Mouse (Mus musculus): ENCODE results near the gene Thpo. TPM values are rescaled to one million over a fixed set of nuclear protein-coding genes. Genes with fewer than 3 reads are reported as not detected.

Gene Thpo
- total and polyA plus RNA-seq, 2 experiments from 2014 or later: 0.51 to 1.0 TPM

GRCm38 (mm10) chr16:20712889-20713288 is 21.4 kb downstream of the Thpo start:
- no peak for TF ChIP-seq CTCF (IDR thresholded peaks at IDR 0.05; ENCODE audit: low read depth)
- H3K4me2 ChIP-seq (ENCODE audit: low read depth): no peak overlapping the region
- WGBS: 91% methylated on average over 7 of the region's 7 CpGs
- DNase-seq (no peak), ATAC-seq (no peak)
- H3K27me3 ChIP-seq (ENCODE audit: insufficient read depth, low read length): no peaks in the 10 kb centered on the region
- peaks cover 24% of the 10 kb centered on the region for H3K36me3 ChIP-seq (ENCODE audit: insufficient read depth)
- no peak overlapping the region for H3K4me3 ChIP-seq (ENCODE audit: low read depth, low read length)
- peaks cover 11% of the 10 kb centered on the region for H3K4me1 ChIP-seq (ENCODE audit: insufficient read depth)
- no peak overlapping the region for H3K27ac ChIP-seq (ENCODE audit: low read depth, low read length)
- H3K9ac ChIP-seq: no peak overlapping the region
- H3K9me3 ChIP-seq (ENCODE audit: low read length): no peaks in the 10 kb centered on the region

- peaks cover 31% of the 10 kb centered on the region for H3K36me3 ChIP-seq (ENCODE audit: insufficient read depth)
- 74% methylated on average over 9 of the region's 9 CpGs for WGBS
Measured at GRCm38 (mm10) chr16:20712190-20712589, 22.1 kb downstream of the Thpo start.

GRCm38 (mm10) chr16:20710810-20711209 is 23.5 kb downstream of the Thpo start:
- 78% methylated on average over 4 of the region's 4 CpGs for WGBS
- no peak overlapping the region for H3K9ac ChIP-seq
- H3K4me1 ChIP-seq (ENCODE audit: insufficient read depth): peaks cover 11% of the 10 kb centered on the region
- ATAC-seq (no peak), DNase-seq (no peak)
- peaks cover 37% of the 10 kb centered on the region for H3K36me3 ChIP-seq (ENCODE audit: insufficient read depth)
- no peaks in the 10 kb centered on the region for H3K27me3 ChIP-seq (ENCODE audit: insufficient read depth, low read length)
- no peak overlapping the region for H3K27ac ChIP-seq (ENCODE audit: low read depth, low read length)
- no peaks in the 10 kb centered on the region for H3K9me3 ChIP-seq (ENCODE audit: low read length)
- no peak overlapping the region for H3K4me2 ChIP-seq (ENCODE audit: low read depth)
- peak; percentile 46 for TF ChIP-seq CTCF (IDR thresholded peaks at IDR 0.05; ENCODE audit: low read depth)
- no peak overlapping the region for H3K4me3 ChIP-seq (ENCODE audit: low read depth, low read length)

More at GRCm38 (mm10) chr16:20712190-20712589, 22.1 kb downstream of the Thpo start:
- no peak overlapping the region for H3K4me2 ChIP-seq (ENCODE audit: low read depth)
- no peak for DNase-seq
- H3K4me1 ChIP-seq (ENCODE audit: insufficient read depth): peaks cover 11% of the 10 kb centered on the region
- H3K9ac ChIP-seq: no peak overlapping the region
- no peak for TF ChIP-seq CTCF (IDR thresholded peaks at IDR 0.05; ENCODE audit: low read depth)
- H3K4me3 ChIP-seq (ENCODE audit: low read depth, low read length): no peak overlapping the region
- H3K27ac ChIP-seq (ENCODE audit: low read depth, low read length): no peak overlapping the region
- no peak for ATAC-seq
- no peaks in the 10 kb centered on the region for H3K9me3 ChIP-seq (ENCODE audit: low read length)
- no peaks in the 10 kb centered on the region for H3K27me3 ChIP-seq (ENCODE audit: insufficient read depth, low read length)

GRCm38 (mm10) chr16:20710370-20710769 is 23.9 kb downstream of the Thpo start:
- DNase-seq: no peak
- WGBS: 94% methylated on average over 11 of the region's 11 CpGs

GRCm38 (mm10) chr16:20708939-20709734 is 25.2 kb downstream of the Thpo start:
- ATAC-seq (peak; percentile 73), DNase-seq (peak; percentile 82)
- TF ChIP-seq CTCF (IDR thresholded peaks at IDR 0.05; ENCODE audit: low read depth): peak; percentile 85
- 73% methylated on average over 19 of the region's 19 CpGs for whole genome bisulfite sequencing
- Histone ChIP-seq H3K4me3 (ENCODE audit: low read depth, low read length) (no peak overlapping the region), H3K9ac (no peak overlapping the region), H3K4me1 (ENCODE audit: insufficient read depth) (no peaks in the 10 kb centered on the region), H3K36me3 (ENCODE audit: insufficient read depth) (peaks cover 37% of the 10 kb centered on the region), H3K9me3 (ENCODE audit: low read length) (no peaks in the 10 kb centered on the region), H3K4me2 (ENCODE audit: low read depth) (no peak overlapping the region), H3K27me3 (ENCODE audit: insufficient read depth, low read length) (no peaks in the 10 kb centered on the region), H3K27ac (ENCODE audit: low read depth, low read length) (no peak overlapping the region)

More at GRCm38 (mm10) chr16:20710370-20710769, 23.9 kb downstream of the Thpo start:
- Histone ChIP-seq H3K4me3 (ENCODE audit: low read depth, low read length) (no peak overlapping the region), H3K4me1 (ENCODE audit: insufficient read depth) (peaks cover 9% of the 10 kb centered on the region), H3K9ac (no peak overlapping the region), H3K27me3 (ENCODE audit: insufficient read depth, low read length) (no peaks in the 10 kb centered on the region), H3K27ac (ENCODE audit: low read depth, low read length) (no peak overlapping the region), H3K4me2 (ENCODE audit: low read depth) (no peak overlapping the region), H3K9me3 (ENCODE audit: low read length) (no peaks in the 10 kb centered on the region), H3K36me3 (ENCODE audit: insufficient read depth) (peaks cover 37% of the 10 kb centered on the region)
- ATAC-seq: no peak
- TF ChIP-seq CTCF (IDR thresholded peaks at IDR 0.05; ENCODE audit: low read depth): no peak

- no peak for ATAC-seq
Measured at GRCm38 (mm10) chr16:20708220-20708938, 25.9 kb downstream of the Thpo start.

More at GRCm38 (mm10) chr16:20708220-20708938, 25.9 kb downstream of the Thpo start:
- Histone ChIP-seq H3K9me3 (ENCODE audit: low read length) (no peaks in the 10 kb centered on the region), H3K27me3 (ENCODE audit: insufficient read depth, low read length) (no peaks in the 10 kb centered on the region), H3K4me2 (ENCODE audit: low read depth) (no peak overlapping the region), H3K36me3 (ENCODE audit: insufficient read depth) (peaks cover 38% of the 10 kb centered on the region), H3K27ac (ENCODE audit: low read depth, low read length) (no peak overlapping the region), H3K9ac (no peak overlapping the region), H3K4me3 (ENCODE audit: low read depth, low read length) (no peak overlapping the region), H3K4me1 (ENCODE audit: insufficient read depth) (no peaks in the 10 kb centered on the region)
- 92% methylated on average over 21 of the region's 21 CpGs for WGBS
- TF ChIP-seq CTCF (IDR thresholded peaks at IDR 0.05; ENCODE audit: low read depth): no peak
- no peak for DNase-seq

All from forebrain, postnatal 0 days (tissue).